In the genomic region with DNA sequence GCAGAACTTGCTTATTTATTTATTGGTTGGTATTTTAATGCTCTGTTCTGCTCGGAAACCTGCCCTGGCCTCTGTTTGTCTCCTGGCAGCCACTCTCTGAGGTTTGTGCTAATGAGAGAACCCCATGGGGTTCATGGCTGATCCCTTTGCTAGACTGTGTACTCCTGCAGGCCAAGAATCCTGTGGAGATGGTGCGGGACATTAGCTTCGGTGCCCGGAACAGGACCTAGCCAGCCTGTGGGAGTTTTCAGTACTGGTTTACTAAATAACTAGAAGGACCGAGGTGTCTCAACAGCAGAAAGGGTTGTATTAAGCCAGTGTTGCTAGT, we compare ENCODE assay signal across 13 mouse cellular contexts. TPM values are rescaled to one million over a fixed set of nuclear protein-coding genes. Genes with fewer than 3 reads are reported as not detected.
A peak's percentile ranks its signal among the peaks of the same experiment; 100 is the strongest.
DNase-seq lines count a peak whose midpoint lies in the region; ATAC-seq and TF ChIP-seq lines count a peak whose summit lies in the region.
"Had no signal": no experiment of that assay in that cellular context is flagged by ENCODE, and none has a peak within 500 bp of the region (broad histone marks: within the 10 kb centered on the region; RNA-seq: fewer than 3 reads in every experiment).

No protein-coding gene starts in this region.

- H3K4me2 ChIP-seq in forebrain, embryonic 14.5 days (ENCODE audit: low read length): no peak overlapping the region
- no peak overlapping the region for H3K4me2 ChIP-seq in forebrain, postnatal 0 days (ENCODE audit: low read depth)
- H3K4me2 ChIP-seq in kidney, embryonic 15.5 days: no peak overlapping the region
- H3K4me2 ChIP-seq in midbrain, embryonic 14.5 days (ENCODE audit: low read length): no peak overlapping the region
- H3K4me2 ChIP-seq in heart, embryonic 11.5 days: no peak overlapping the region
- H3K4me2 ChIP-seq: lung, embryonic 14.5 days; neural tube, embryonic 12.5 days had no signal

- no peak for DNase-seq in forebrain, embryonic 14.5 days (ENCODE audit: low spot score)
- DNase-seq in forebrain, postnatal 0 days: no peak
- peak; percentile 29 for DNase-seq in brain, embryonic 14.5 days (ENCODE audit: low read depth)
- DNase-seq in midbrain, embryonic 14.5 days: peak; percentile 19
- no peak for DNase-seq in frontal cortex, postnatal 10 days (ENCODE audit: low spot score in 2 of 2)
- DNase-seq: heart, adult 18-20 months; lung, embryonic 14.5 days had no signal

- peak; percentile 29; the same call in 1 of the 2 replicates for ATAC-seq in forebrain, embryonic 14.5 days
- ATAC-seq in forebrain, postnatal 0 days: no peak
- peak; percentile 76 for ATAC-seq in kidney, embryonic 15.5 days (replicated peaks; ENCODE audit: low FRiP score)
- no peak for ATAC-seq in midbrain, embryonic 14.5 days (ENCODE audit: low FRiP score, low TSS enrichment)
- ATAC-seq in heart, embryonic 11.5 days (replicated peaks; ENCODE audit: insufficient number of reproducible peaks, low FRiP score, low TSS enrichment): no peak
- ATAC-seq: intestine, postnatal 0 days had no signal

- no peaks in the 10 kb centered on the region for H3K4me1 ChIP-seq in forebrain, embryonic 14.5 days (ENCODE audit: control insufficient read depth, insufficient read depth, low read length)
- no peaks in the 10 kb centered on the region for H3K4me1 ChIP-seq in forebrain, postnatal 0 days (ENCODE audit: insufficient read depth)
- H3K4me1 ChIP-seq in kidney, embryonic 15.5 days: 0 out of 2 replicates have a peak, but pooled peaks cover 3% of the 10 kb centered on the region
- H3K4me1 ChIP-seq in midbrain, embryonic 14.5 days (ENCODE audit: control insufficient read depth, insufficient read depth, low read length): no peaks in the 10 kb centered on the region
- no peaks in the 10 kb centered on the region for H3K4me1 ChIP-seq in heart, embryonic 11.5 days (ENCODE audit: control insufficient read depth, insufficient read depth, low read length)
- H3K4me1 ChIP-seq: neural tube, embryonic 12.5 days had no signal

- H3K9ac ChIP-seq in forebrain, embryonic 14.5 days (ENCODE audit: low read length): no peak overlapping the region
- no peak overlapping the region for H3K9ac ChIP-seq in forebrain, postnatal 0 days
- H3K9ac ChIP-seq in kidney, embryonic 15.5 days: no peak overlapping the region
- no peak overlapping the region for H3K9ac ChIP-seq in midbrain, embryonic 14.5 days (replicated peaks; ENCODE audit: low read length)
- no peak overlapping the region for H3K9ac ChIP-seq in heart, embryonic 11.5 days (ENCODE audit: low read depth, low read length)
- H3K9ac ChIP-seq: lung, embryonic 14.5 days; neural tube, embryonic 12.5 days had no signal

- H3K9me3 ChIP-seq in forebrain, embryonic 14.5 days (replicated peaks; ENCODE audit: control insufficient read depth, low read length): no peaks in the 10 kb centered on the region
- no peaks in the 10 kb centered on the region for H3K9me3 ChIP-seq in forebrain, postnatal 0 days (ENCODE audit: low read length)
- no peaks in the 10 kb centered on the region for H3K9me3 ChIP-seq in kidney, embryonic 15.5 days (replicated peaks)
- H3K9me3 ChIP-seq in midbrain, embryonic 14.5 days (ENCODE audit: control insufficient read depth, low read length): no peaks in the 10 kb centered on the region
- H3K9me3 ChIP-seq in heart, embryonic 11.5 days (replicated peaks; ENCODE audit: control insufficient read depth, low read length): no peaks in the 10 kb centered on the region
- H3K9me3 ChIP-seq: megakaryocyte, embryonic 14.5 days; neural tube, embryonic 12.5 days had no signal

- TF ChIP-seq CTCF in forebrain, postnatal 0 days (IDR thresholded peaks at IDR 0.05; ENCODE audit: low read depth): no peak
- no peak for TF ChIP-seq CTCF in brain, embryonic 14.5 days (IDR thresholded peaks at IDR 0.05; ENCODE audit: borderline replicate concordance, extremely low read depth, insufficient read depth, insufficient read length)

- TF ChIP-seq POLR2A in brain, embryonic 14.5 days (IDR thresholded peaks at IDR 0.05; ENCODE audit: borderline replicate concordance, extremely low read depth, insufficient read depth, insufficient read length, poor library complexity, severe bottlenecking): no peak

- WGBS in forebrain, embryonic 14.5 days: 77% methylated on average over 5 of the region's 5 CpGs
- WGBS in forebrain, postnatal 0 days: 71% methylated on average over 5 of the region's 5 CpGs
- WGBS in kidney, embryonic 15.5 days: 77% methylated on average over 5 of the region's 5 CpGs
- WGBS in midbrain, embryonic 14.5 days: 60% methylated on average over 5 of the region's 5 CpGs
- 83% methylated on average over 5 of the region's 5 CpGs for WGBS in heart, embryonic 11.5 days (ENCODE audit: insufficient replicate concordance)

- H3K4me3 ChIP-seq in forebrain, embryonic 14.5 days (ENCODE audit: low read depth, low read length): no peak overlapping the region
- no peak overlapping the region for H3K4me3 ChIP-seq in forebrain, postnatal 0 days (ENCODE audit: low read depth, low read length)
- no peak overlapping the region for H3K4me3 ChIP-seq in kidney, embryonic 15.5 days (replicated peaks)
- no peak overlapping the region for H3K4me3 ChIP-seq in midbrain, embryonic 14.5 days (replicated peaks; ENCODE audit: low read depth, low read length)
- H3K4me3 ChIP-seq in heart, embryonic 11.5 days (ENCODE audit: low read depth, low read length): no peak overlapping the region
- H3K4me3 ChIP-seq: megakaryocyte, embryonic 14.5 days; neural tube, embryonic 12.5 days had no signal

- no peaks in the 10 kb centered on the region for H3K27me3 ChIP-seq in forebrain, embryonic 14.5 days (replicated peaks; ENCODE audit: control insufficient read depth, insufficient read depth, low read length)
- H3K27me3 ChIP-seq in forebrain, postnatal 0 days (ENCODE audit: insufficient read depth, low read length): no peaks in the 10 kb centered on the region
- H3K27me3 ChIP-seq in kidney, embryonic 15.5 days: no peaks in the 10 kb centered on the region
- no peaks in the 10 kb centered on the region for H3K27me3 ChIP-seq in midbrain, embryonic 14.5 days (ENCODE audit: control insufficient read depth, insufficient read depth, low read length)
- H3K27me3 ChIP-seq in heart, embryonic 11.5 days (ENCODE audit: control insufficient read depth, insufficient read depth, low read length): no peaks in the 10 kb centered on the region
- H3K27me3 ChIP-seq: megakaryocyte, embryonic 14.5 days; neural tube, embryonic 12.5 days had no signal

- H3K36me3 ChIP-seq in forebrain, embryonic 14.5 days (ENCODE audit: control insufficient read depth, insufficient read depth, low read length): no peaks in the 10 kb centered on the region
- H3K36me3 ChIP-seq in forebrain, postnatal 0 days (ENCODE audit: insufficient read depth): no peaks in the 10 kb centered on the region
- 0 out of 2 replicates have a peak, but pooled peaks cover 4% of the 10 kb centered on the region for H3K36me3 ChIP-seq in kidney, embryonic 15.5 days
- H3K36me3 ChIP-seq in midbrain, embryonic 14.5 days (ENCODE audit: control insufficient read depth, insufficient read depth, low read length): no peaks in the 10 kb centered on the region
- H3K36me3 ChIP-seq in heart, embryonic 11.5 days (ENCODE audit: control insufficient read depth, insufficient read depth, low read length): no peaks in the 10 kb centered on the region
- H3K36me3 ChIP-seq: neural tube, embryonic 12.5 days had no signal

- no peak overlapping the region for H3K27ac ChIP-seq in forebrain, embryonic 14.5 days (ENCODE audit: low read depth, low read length)
- no peak overlapping the region for H3K27ac ChIP-seq in forebrain, postnatal 0 days (ENCODE audit: low read depth, low read length)
- peak overlapping the region; percentile 56; the same call in 1 of the 2 replicates for H3K27ac ChIP-seq in kidney, embryonic 15.5 days
- no peak overlapping the region for H3K27ac ChIP-seq in midbrain, embryonic 14.5 days (replicated peaks; ENCODE audit: low read depth, low read length)
- no peak overlapping the region for H3K27ac ChIP-seq in heart, embryonic 11.5 days (ENCODE audit: low read depth, low read length)
- H3K27ac ChIP-seq: neural tube, embryonic 12.5 days; stomach, postnatal 0 days had no signal

RNA-seq across cellular contexts. Expression of gene Commd8, which starts 42.8 kb away (rescaled TPM):
- 161 and 178 TPM in 2 replicates for polyA plus RNA-seq in forebrain, embryonic 14.5 days (2014; fragmentation: Nextera tagmentation; extraction: Ambion mirVana)
- total RNA-seq in forebrain, postnatal 0 days (2014; rRNA removed): 64.9 and 66.2 TPM in 2 replicates
- polyA plus RNA-seq in forebrain, postnatal 0 days (2015; fragmentation: Nextera tagmentation; extraction: Ambion mirVana): 158 TPM in 2 replicates
- polyA plus RNA-seq in brain, embryonic 14.5 days (2012; rRNA removed): 42.7 and 55.6 TPM in 2 replicates
- 136 and 166 TPM in 2 replicates for polyA plus RNA-seq in kidney, embryonic 15.5 days (2015; fragmentation: Nextera tagmentation; extraction: Ambion mirVana)
- polyA plus RNA-seq in midbrain, embryonic 14.5 days (2014; fragmentation: Nextera tagmentation; extraction: Ambion mirVana): 155 and 160 TPM in 2 replicates
- 130 and 131 TPM in 2 replicates for polyA plus RNA-seq in heart, embryonic 11.5 days (2014; fragmentation: Nextera tagmentation; extraction: Ambion mirVana)

Comparison
In these comparisons a context has a peak if more than half of its experiments do, and no peak if none do; other contexts are left out.
1. ATAC-seq: peak in forebrain, embryonic 14.5 days (single experiment) and kidney, embryonic 15.5 days (single experiment); none in forebrain, postnatal 0 days (single experiment), midbrain, embryonic 14.5 days (single experiment) and heart, embryonic 11.5 days (single experiment).
2. DNase-seq: peak in brain, embryonic 14.5 days (single experiment) and midbrain, embryonic 14.5 days (single experiment); none in forebrain, embryonic 14.5 days (single experiment), forebrain, postnatal 0 days (single experiment) and frontal cortex, postnatal 10 days (0 of 2).